Mouse (Mus musculus) cerebellum, adult 11 months (tissue): ENCODE results near the gene Isy1.

Source experiments
- DNase-seq: peaks from one replicate; pipeline ENCODE4 v3.0.0; 2022

Isy1 gene

GRCm38 (mm10) chr6:87802462-87802861, 36.1 kb downstream of the Isy1 start:
- no peak for DNase-seq

- DNase-seq, result no peak
Observed at GRCm38 (mm10) chr6:87799576-87799975, 39.0 kb downstream of the Isy1 start.

- no peak for DNase-seq
Observed at GRCm38 (mm10) chr6:87797321-87797720, 41.3 kb downstream of the Isy1 start.

DNA sequence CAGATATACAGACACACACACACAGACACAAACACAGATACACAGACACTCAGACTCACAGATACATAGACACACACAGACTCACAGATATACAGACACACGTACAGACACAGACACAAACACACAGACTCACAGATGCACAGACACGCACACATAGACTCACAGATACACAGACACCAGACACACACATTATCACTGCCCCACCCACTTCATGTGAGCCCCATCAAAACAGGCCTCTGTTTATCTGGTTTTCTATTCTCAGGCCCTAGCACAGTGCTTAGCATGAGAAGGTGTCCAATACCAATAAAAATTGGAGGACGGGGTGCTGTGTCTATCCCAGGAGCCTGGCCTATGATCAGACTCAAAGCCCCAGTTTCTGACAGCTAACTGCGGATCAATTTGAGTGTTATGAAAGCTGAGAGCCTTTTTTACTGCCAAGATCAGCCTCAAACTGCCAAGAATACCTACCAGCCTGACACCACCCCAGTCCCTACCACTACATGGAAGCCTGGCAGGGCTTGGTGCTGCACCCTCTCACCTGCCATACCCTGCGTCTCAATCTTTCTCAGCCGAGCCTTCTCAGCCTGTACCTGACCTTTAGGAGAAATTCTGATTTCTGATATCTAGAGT, 42.2 kb downstream of the Isy1 start:
- DNase-seq, result no peak

GRCm38 (mm10) chr6:87795385-87796150, 43.0 kb downstream of the Isy1 start:
- DNase-seq, result peak; percentile 61

- DNase-seq, result peak; percentile 77
Observed at GRCm38 (mm10) chr6:87793821-87794510, 44.6 kb downstream of the Isy1 start.

GRCm38 (mm10) chr6:87791826-87792225, 46.8 kb downstream of the Isy1 start:
- DNase-seq, result peak; percentile 26

DNA sequence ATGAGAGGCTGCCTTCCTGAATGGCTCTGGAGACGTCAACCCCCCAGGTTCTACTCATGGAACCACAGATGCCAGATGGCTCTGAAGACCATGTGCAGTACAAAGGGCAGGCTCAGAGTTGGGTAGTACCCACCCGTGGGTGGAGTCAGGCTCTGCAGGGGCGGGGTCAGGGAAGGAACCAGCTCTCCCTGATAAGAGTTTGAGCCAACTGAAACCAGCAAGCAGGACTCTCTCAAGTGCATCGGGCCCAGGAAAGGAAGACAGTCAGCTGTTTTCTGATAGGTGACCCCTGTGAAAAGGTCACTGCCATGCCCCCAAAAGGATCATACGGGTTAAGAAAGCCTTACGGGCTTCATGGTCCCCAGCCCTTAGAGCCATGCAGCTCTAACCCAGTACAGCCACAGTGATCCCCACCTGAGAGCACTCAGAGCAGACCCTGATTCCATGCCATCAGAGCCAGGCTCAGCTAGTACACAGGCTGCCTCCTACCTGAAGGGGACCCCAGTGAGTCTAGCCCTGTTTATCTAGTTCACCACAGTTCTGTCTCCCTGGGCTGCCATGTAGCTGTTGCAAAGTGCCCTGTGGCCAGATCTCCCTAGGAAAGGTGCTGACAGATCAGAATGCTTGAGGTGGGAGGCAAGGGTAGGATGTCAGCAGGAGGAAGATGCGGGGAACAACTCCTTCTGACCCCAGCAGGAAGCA, 47.7 kb downstream of the Isy1 start:
- DNase-seq, result no peak

- no peak for DNase-seq
Observed at GRCm38 (mm10) chr6:87789791-87790190, 48.8 kb downstream of the Isy1 start.

DNA sequence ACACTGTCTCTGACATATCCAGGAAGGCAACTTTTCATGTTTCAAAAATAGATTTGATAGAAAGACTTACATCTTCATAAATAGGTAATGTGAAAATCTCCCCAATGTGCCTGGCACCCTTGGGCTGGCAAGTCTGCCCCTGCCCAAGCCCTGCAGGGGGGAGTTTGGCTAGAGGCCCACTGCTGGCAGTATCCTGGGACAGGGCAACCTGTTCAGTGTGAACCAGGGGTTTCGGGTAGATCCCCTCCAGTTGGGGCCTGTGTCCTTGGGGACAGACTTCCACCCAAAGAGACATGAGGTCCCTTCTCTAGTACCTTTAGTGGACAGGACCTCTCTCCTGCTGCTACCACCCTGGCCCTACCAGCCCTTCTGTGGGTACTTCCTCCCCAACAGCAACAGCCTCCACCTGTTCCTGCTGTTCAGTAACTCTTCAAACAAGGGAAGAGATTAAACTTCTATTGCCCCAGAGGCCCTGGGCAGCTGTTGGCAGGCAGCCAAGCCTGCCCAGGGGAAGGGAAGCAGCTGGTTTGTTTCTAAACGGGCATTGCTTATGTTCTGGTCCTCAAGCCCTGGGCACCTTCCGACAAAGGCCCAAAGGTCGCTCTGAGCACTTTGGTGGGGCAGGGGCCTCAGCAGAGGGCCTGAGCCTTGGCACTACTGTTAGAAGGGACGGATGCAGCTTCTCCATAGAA, 49.6 kb downstream of the Isy1 start:
- no peak for DNase-seq

DNA sequence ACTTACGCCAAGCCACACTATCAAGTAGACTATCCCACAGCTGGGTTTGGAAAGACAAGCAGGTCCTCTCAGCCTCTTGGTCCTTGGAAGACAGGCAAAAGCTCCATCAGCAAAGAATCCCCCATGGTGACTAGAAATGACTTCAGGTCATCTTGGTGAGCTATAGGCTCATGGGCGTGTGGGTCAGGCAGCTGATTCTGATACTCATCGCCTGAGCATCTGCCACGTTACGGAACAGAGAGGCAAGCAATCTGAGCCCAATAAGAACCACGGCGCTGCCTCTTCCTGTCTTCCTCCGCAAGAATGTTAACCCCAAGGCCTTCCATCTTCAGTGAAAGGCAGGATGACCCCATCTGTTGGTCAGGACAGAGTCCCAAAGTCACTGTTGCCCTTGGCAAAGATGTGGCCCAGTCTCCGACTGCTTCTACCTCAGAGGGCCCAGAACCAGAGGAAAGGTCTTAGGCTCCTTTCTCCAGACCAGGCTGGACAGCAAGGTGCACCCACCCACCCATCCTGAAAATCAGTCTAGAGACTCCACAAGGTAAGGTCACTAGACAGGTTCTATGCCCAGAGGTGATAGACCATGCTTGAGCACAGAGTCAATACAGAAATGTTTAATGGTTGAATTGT, 50.2 kb downstream of the Isy1 start:
- DNase-seq, result no peak

DNA sequence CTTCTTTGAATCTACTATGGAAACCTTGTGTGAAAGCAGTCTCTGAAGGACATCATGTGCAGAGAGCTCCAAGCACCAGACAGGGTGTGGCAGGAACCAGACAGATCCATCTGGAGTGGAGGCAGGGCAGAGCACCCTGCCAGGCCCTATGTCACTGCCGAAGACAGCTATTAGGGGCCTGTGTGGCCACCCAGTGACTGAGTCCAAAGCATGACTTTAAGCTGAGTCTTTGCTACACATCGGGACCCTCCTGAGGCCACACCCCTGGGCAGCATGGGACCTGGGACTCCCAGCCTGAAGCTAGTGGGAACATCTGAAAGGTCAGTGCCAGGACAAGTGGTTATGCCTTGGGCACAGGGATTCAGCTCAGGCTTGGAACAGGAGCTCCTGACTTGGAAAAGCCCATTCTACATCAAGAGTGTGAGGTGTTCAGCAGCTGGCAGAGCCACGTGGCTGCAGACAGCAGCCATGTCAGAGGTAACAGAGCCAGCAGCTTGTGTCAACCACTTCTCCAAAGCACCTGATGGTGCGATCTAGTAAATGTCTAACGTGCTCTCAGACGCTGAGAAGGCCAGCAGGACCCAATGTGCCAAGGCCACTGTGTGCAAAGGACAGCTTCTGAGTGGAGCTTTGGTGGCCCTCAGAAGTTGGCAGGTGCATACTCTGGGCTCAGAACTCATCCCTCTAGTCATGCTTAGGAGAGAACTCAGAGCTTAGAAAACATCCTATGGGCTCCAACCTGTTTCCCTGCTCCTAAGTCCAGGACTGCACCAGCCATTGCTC, 51.3 kb downstream of the Isy1 start:
- DNase-seq, result no peak

DNA sequence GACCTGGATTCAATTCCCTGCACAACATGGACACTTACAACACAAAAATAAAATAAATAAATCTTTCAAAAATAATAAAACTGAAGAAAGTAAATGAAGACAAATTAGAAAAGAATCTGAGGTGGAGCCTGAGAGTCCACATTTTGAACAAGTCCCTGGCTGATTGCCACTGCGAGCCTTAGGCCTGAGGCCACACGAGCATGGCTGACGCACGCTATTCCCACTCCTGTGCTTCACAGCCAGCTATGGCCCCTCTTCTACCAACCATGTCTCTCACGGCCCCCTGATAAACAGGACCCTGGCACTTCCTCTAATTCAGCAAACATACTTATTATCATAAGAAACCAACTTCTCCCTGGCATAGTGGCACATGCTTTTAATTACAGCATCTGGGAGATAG, 52.0 kb downstream of the Isy1 start:
- no peak for DNase-seq

DNA sequence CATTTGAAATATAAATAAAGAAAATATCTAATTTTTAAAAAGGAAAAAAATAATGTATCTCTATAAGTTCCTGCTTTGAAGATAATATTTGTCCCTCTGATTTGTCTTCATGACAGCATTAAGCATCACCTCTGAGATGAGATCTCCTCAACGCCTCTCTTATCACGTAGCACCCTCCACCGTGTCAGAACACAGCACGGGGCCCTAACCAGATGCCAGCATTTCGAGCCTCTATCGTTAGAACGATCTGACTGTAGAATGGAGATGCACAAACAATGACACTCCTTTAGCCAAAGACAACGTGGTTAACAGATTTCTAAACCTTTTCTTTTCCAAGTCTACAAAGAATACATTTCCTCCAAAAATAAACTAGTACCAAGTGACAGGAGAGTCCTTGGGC, 54.6 kb downstream of the Isy1 start:
- DNase-seq, result no peak

GRCm38 (mm10) chr6:87780546-87781301, 57.9 kb downstream of the Isy1 start:
- no peak for DNase-seq

DNA sequence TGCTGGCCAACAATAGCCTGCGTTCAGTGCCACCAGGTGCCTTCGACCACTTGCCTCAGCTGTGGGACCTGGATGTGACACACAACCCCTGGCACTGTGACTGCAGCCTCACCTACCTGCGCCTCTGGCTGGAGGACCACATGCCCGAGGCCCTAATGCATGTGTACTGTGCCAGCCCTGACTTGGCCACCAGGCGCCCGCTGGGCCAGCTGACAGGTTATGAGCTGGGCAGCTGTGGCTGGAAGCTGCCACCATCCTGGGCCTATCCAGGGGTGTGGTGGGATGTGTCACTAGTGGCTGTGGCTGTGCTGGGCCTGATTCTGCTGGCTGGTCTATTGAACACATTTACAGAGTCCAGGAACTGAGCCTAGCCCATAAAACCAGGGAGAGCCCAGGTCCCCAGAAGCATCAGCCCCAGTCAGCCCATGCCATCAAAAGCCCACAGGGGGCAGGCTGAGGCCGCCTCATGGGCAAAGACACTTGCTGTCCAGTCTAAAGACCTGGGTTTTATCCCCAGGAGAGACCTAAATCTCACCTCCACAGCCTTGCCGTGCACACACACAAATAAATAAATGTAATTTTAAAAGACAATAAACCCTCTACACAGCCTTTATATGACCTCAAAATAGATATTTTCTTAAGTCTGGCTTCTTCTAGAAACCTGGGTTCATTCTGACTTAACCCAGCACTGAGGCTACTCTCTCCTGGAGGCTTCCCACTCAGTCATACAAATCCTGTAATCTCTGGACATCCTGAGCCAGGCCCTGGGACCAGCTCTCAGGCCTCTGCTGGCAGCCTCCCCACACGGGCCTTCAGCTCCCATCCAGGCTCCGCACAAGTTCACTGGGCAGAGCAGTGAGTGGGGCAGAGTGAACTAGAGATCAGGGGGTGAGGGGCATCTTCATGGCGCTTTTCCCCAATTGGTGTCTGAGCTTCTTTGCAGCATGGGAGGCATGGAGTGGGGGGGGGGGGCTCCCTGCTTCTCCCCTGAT, 59.1 kb downstream of the Isy1 start:
- no peak for DNase-seq

DNA sequence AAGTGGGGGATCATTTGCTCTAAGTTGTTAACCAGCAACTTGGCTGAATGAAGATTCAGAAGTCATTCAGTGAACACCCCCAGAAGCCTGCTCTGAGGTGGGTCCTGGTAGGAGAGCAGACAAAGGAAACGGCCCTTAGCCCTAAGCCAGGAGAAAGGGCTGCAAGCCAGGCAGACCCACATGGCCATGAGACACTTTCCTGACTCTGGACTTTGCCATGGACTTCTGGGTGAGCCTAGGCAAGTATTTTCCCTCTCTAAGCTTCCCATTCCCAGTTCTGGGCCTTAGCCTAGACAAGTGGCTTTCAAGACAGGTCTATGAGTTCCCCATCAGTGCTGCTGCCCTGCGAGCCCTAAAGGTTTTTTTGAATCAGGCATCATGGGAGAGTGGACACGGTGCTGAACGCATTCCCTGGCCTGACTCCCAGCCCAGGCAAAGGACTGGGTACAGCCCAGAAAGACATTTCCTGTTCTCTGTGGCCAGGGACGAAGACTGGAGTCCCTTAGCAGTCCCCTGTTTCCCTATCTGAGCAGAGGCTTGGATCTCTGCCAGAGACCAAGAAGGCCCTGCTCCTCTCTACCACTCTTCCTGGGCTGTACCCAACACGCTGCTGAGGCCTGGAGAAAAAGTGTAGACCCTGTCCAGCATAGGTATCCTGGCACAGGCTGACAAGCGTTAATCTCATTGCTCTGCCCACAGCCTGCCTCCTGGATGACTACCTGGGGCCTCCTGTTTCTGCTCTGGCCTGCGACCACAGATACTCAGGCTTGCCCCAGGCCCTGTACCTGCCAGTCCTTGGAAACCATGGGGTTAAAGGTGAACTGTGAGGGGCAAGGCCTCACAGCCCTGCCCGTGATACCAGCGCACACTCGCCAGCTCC, 60.1 kb downstream of the Isy1 start:
- DNase-seq, result no peak

- DNase-seq, result no peak
Observed at GRCm38 (mm10) chr6:87777842-87778241, 60.8 kb downstream of the Isy1 start, which contains the start of gene Gp9. Gp9 (plus strand) TSS chr6:87778072.
